Mouse (Mus musculus) Patski (cell line): ENCODE measurements around the gene Hoxd1. TPM values are rescaled to one million over a fixed set of nuclear protein-coding genes. Genes with fewer than 3 reads are reported as not detected.

Source experiments
- ATAC-seq: fragments of 100-300 bp; one replicate; pipeline ENCODE4 v1.8.0; 2021
- CTCF ChIA-PET: fragments of 350-600 bp; sonication (Branson Sonifier 250); formaldehyde crosslinking; loops from one replicate; lab custom pipeline; 2022; ENCODE audit warnings: inconsistent platforms; lab: Charles Lee
- POLR2A ChIA-PET: fragments of 350-600 bp; sonication (Branson Sonifier 250); formaldehyde crosslinking; loops from one replicate; lab custom pipeline; 2022; ENCODE audit warnings: antibody characterized with exemption, inconsistent platforms; lab: Charles Lee
- DNase-seq: peaks from one replicate; pipeline ENCODE4 v3.0.0-alpha.2; 2011; ENCODE audit warnings: low read depth, low spot score
- H3K27me3 ChIP-seq: fragments of 371-371 bp; one replicate; pipeline ENCODE4 v1.5.1; 2021
- CTCF ChIP-seq: fragments of 100-300 bp; IDR thresholded peaks from one replicate; pipeline ENCODE4 v1.5.1; 2021
- in situ Hi-C: fragments of 300-500 bp; cut with MboI; formaldehyde crosslinking; loops from 3 replicates; pipeline ENCODE4 v1.11.1; 2018; ENCODE audit warnings: low pct_unique_long_range_greater_than_20kb, mixed read lengths
- polyA plus RNA-seq: library from polyadenylated mRNA; unstranded; gene quantifications from one replicate; pipeline ENCODE4 v1.2.3, GENCODE M21; 2021

The Hoxd1 gene
- polyA plus RNA-seq, 1 experiment from 2014 or later = not detected

- ChIA-PET POLR2A (no interaction called here), CTCF (interaction anchor here (1.6 kb wide), 1 partner anchor 12 kb away, joined by 3 read pairs; no protein-coding TSS in a partner anchor)
- DNase-seq (no peak), ATAC-seq (no peak)
- in situ Hi-C loops = no loop called here
- H3K27me3 ChIP-seq = peaks cover 21% of the 10 kb centered on the region
- TF ChIP-seq CTCF = no peak
Measured at GRCm38 (mm10) chr2:74777536-74778275, 14.9 kb downstream of the Hoxd1 start.

- ATAC-seq = no peak
- no peak for TF ChIP-seq CTCF
- in situ Hi-C loops = no loop called here
- no peak for DNase-seq
- H3K27me3 ChIP-seq = peaks cover 24% of the 10 kb centered on the region
- ChIA-PET CTCF (interaction anchor here (1.0 to 1.6 kb wide), 2 partner anchors 14 to 16 kb away, joined by 3 read pairs; no protein-coding TSS in a partner anchor), POLR2A (no interaction called here)
Measured at GRCm38 (mm10) chr2:74781386-74781785, 18.6 kb downstream of the Hoxd1 start.

GRCm38 (mm10) chr2:74795531-74795930 is 32.8 kb downstream of the Hoxd1 start:
- H3K27me3 ChIP-seq = peaks cover 8% of the 10 kb centered on the region
- in situ Hi-C loops = no loop called here
- ChIA-PET POLR2A (interaction anchor here (0.6 kb wide), 1 partner anchor 18 kb away, joined by 3 read pairs; no protein-coding TSS in a partner anchor), CTCF (no interaction called here)
- no peak for DNase-seq
- TF ChIP-seq CTCF = no peak
- no peak for ATAC-seq

- TF ChIP-seq CTCF = no peak
- DNase-seq = no peak
- ChIA-PET POLR2A (no interaction called here), CTCF (no interaction called here)
- H3K27me3 ChIP-seq = peaks cover 31% of the 10 kb centered on the region
- in situ Hi-C loops = no loop called here
- ATAC-seq = no peak
Measured at GRCm38 (mm10) chr2:74808431-74808830, 45.7 kb downstream of the Hoxd1 start.

Other genes with a start within 250 kb of the Hoxd1 start
- gene Lnpk, start 183.5 kb upstream of the Hoxd1 start, polyA plus RNA-seq = 18.5 TPM
- not detected for gene Evx2, start 103.4 kb upstream of the Hoxd1 start, polyA plus RNA-seq
- gene Hoxd13, start 94.7 kb upstream of the Hoxd1 start, polyA plus RNA-seq = not detected
- not detected for gene Hoxd12, start 88.0 kb upstream of the Hoxd1 start, polyA plus RNA-seq
- gene Hoxd11, start 83.4 kb upstream of the Hoxd1 start, polyA plus RNA-seq = not detected
- 0.13 TPM for gene Hoxd10, start 71.1 kb upstream of the Hoxd1 start, polyA plus RNA-seq
- gene Hoxd9, start 65.3 kb upstream of the Hoxd1 start, polyA plus RNA-seq = 8.7 TPM
- gene Hoxd8, start 58.4 kb upstream of the Hoxd1 start, polyA plus RNA-seq = 17.1 TPM
- gene Hoxd3, start 51.1 kb upstream of the Hoxd1 start, polyA plus RNA-seq = 0.27 TPM
- 6.7 TPM for gene Hoxd4, start 51.1 kb upstream of the Hoxd1 start, polyA plus RNA-seq
- gene Gm28230, start 36.3 kb upstream of the Hoxd1 start, polyA plus RNA-seq = 0.73 TPM
- gene Mtx2, start 62.8 kb downstream of the Hoxd1 start, polyA plus RNA-seq = 120 TPM